Mouse (Mus musculus) kidney, postnatal 10 days (tissue): Measurements from ENCODE around the gene Nlrp6.

Source experiments
- DNase-seq: peaks from one replicate; pipeline ENCODE4 v3.0.0; 2021; ENCODE audit warnings: mixed read lengths

Nlrp6 gene

DNA sequence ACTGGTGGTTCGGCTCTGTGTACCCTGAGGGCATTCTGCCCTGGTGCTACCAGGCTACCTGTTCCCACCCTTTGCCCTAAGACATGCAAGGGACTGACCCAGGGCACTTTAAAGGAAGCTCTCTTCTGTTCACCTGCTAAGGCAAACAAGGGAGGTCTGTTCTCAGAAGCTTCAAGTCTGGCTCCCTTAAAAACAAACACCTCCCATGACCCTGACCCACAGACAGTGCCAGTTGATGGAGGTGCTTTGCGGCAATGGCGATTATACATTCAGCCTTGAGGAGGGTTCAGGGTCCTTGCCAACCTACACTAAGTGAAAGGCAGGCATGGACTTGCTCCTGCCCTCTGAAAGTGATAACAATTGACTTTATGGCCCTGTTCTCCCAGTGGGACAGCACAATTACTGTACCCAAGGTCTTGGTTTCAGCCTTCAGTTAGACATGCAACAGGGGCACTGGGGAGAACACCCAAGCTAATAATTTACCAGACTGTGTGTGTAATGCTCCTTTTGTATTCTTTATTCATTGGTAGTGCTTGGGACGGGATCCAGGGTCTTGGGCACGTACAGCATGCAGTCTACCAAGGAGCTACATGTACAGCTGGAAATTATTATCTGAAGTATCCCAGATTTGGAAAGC, 7.7 kb upstream of the Nlrp6 start:
- no peak for DNase-seq

DNA sequence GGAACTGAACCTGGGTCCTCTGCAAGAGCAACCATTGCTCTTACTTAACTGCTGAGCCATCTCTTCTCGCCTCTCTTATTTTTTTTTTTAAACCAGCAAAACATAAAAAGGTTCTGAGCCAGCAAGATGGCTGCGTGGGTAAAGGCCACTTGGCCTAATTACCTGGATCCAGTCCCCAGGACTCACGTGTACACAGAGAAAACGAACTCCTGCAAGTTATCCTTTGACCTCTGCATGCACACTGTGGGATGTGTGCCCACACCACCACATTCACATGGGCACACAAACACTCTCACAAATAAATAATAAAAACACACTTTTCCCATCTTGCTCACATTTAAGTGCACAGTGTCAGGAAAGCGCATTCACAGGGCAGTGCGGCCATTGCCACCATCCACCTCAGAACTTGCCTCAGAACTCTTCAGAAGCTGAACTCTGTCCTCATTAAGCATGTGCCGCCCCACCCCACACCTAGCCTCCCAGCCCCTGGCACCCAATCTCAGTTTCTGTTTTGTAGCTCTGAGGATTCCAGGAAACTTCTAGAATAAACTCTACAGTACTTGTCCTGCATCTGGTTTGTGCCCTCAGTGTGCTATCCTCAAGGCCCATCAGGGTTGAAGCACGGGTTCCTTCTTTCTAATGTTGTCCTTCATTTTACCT, 6.5 kb upstream of the Nlrp6 start:
- no peak for DNase-seq

DNA sequence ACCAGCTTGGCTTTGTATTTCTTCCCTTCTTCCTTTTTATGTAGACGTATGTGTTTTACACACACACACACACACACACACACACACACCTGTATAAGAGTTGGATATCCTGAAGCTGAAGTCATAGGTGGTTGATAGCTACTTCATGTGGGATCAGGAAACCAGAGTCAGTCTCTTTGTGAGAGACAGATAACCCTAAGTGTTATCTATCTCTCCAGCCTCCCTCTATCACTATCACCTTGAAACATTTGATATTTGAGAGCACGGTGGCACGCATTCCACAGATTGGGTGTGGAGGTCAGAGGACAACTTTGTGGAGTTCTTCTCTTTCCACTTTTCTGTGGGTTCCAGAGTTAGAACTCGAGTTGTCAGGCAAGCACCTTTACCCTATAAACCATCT, 791 bp upstream of the Nlrp6 start:
- no peak for DNase-seq

DNA sequence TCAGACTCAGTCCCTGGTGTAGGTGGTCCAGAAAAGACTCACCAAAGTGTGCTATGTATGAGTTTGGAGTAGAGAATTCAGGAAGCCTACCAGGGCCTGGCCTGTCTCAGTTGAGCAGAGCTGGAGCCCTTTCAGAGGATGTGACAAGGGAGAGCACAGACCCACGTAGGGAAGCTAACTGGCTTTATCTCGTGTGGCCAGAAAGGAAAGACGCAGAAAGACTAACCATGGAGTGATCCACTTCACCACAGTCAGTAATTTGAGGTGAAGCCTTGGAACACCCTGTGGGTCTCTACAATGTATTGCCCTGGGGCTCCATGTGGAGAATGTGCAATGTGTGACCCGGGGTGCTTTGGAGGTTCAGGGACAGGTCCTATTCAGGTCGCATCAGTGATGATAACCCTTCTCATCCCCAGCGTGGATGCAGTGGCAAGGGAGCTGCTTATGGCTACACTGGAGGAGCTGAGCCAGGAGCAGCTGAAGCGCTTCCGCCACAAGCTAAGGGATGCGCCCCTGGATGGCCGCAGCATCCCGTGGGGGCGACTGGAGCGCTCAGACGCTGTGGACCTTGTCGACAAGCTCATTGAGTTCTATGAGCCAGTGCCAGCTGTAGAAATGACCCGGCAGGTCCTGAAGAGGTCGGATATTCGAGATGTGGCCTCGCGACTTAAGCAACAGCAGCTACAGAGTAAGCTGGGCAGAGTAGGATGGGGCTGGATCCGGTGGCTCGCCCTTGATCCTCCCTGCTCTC, 698 bp downstream of the Nlrp6 start:
- DNase-seq, result no peak

DNA sequence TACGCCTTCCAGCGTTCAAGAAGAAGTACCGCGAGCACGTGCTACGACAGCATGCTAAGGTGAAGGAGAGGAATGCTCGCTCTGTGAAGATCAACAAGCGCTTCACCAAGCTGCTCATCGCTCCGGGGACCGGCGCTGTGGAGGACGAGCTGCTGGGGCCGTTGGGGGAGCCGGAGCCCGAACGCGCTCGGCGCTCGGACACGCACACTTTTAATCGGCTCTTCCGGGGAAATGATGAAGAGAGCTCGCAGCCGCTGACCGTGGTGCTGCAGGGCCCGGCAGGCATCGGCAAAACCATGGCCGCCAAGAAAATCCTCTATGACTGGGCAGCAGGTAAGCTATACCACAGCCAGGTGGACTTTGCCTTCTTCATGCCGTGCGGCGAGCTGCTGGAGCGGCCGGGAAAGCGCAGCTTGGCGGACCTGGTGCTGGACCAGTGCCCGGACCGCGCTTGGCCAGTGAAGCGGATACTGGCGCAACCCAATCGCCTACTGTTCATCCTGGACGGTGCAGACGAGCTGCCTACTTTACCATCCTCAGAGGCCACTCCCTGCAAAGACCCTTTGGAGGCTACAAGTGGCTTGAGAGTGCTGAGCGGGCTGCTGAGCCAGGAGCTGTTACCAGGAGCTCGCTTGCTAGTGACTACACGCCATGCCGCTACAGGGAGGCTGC, 1.8 kb downstream of the Nlrp6 start:
- peak; percentile 87 for DNase-seq

DNA sequence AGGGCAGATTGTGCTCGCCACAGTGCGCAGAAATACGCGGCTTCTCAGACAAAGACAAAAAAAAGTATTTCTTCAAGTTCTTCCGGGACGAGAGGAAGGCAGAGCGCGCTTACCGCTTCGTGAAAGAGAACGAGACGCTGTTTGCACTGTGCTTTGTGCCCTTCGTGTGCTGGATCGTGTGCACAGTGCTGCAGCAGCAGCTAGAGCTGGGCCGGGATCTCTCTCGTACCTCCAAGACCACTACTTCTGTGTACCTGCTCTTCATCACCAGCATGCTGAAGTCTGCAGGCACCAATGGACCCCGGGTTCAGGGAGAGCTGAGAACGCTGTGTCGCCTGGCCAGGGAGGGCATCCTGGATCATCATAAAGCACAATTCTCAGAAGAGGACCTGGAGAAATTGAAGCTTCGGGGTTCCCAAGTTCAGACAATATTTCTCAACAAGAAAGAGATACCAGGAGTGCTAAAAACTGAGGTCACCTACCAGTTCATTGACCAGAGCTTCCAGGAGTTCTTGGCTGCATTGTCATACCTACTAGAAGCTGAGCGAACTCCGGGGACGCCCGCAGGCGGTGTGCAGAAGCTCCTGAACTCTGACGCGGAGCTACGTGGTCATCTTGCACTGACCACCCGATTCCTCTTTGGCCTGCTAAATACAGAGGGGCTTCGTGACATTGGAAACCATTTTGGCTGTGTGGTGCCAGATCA, 2.5 kb downstream of the Nlrp6 start:
- no peak for DNase-seq

DNA sequence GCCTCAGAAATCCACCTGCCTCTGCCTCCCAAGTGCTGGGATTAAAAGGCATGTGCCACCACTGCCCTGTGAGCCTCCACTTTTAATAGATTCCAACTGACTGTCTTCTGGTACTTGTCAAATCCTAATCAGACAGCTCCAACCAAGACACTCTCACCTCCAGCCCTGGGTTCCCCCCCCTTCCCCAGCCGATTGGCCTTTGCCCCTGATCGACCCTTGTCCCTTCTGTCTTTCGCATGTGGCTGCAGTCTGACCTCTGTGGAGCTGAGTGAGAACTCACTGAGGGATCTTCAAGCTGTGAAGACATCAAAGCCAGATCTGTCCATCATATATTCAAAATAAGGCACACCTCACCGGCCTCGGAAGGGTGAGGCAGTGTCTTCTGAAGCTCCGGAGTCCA, 6.5 kb downstream of the Nlrp6 start:
- DNase-seq, result no peak

DNA sequence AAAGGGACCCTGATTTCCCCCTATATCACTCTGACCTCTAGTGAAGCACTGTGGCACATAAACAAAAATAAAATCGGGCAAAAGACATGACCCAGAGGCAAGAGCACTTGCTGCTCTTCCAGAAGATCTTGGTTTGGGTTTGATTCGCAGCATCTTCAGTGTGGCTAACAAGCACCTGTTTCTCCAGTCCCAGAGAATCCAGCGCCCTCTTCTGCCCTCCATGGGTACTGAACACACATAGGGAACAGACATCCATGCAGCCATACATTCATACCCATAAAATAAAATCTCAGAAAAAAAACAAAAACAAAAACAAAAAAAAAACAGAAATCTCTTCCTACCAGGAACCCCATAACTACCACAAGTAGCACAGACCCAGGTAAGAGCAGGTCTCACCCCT, 17.7 kb downstream of the Nlrp6 start:
- DNase-seq, result peak; percentile 23

DNA sequence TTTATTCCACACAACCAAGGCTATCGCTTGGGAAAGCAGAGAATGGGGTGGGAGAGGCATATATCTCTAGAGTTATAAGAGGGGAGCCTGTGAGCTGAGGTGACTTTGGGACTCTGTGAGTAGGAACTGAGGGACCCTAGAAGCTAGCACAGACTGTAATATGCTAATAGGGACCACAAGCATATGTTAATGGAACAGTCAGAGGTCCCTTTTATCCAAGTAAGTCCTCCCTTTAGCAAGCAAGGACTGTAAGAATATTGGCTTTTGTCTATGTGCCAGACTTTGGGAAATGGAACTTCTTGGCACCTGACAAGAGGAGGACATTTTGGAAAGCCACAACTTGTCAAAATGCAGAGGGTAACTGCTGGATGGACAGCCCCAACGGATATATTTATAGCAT, 18.2 kb downstream of the Nlrp6 start:
- no peak for DNase-seq

DNA sequence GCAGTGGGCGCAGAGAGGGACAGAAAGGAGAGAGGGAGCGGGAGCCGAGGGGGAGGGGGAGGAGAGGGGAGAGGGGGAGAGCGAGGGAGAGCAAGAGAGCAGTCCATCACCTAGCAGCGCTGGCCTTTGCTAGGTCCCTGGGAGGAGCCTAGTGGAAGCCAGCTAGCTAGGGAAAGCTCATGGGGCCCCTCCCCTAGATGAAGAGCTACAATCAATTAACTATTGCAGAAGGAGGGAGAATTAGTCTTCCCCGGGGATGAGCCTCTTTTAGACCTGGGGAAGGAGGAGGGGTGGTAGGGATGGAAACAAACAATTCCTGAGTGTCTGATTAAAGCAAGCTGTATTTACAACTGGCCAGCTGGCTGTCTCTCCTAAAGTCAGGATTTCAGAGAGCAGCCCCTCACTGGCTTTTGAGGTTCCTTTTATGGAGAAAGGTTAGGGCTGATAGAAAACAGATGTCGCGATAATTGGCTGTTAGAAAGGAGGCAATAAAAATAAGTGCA, 19.0 kb downstream of the Nlrp6 start:
- DNase-seq, result peak; percentile 58

DNA sequence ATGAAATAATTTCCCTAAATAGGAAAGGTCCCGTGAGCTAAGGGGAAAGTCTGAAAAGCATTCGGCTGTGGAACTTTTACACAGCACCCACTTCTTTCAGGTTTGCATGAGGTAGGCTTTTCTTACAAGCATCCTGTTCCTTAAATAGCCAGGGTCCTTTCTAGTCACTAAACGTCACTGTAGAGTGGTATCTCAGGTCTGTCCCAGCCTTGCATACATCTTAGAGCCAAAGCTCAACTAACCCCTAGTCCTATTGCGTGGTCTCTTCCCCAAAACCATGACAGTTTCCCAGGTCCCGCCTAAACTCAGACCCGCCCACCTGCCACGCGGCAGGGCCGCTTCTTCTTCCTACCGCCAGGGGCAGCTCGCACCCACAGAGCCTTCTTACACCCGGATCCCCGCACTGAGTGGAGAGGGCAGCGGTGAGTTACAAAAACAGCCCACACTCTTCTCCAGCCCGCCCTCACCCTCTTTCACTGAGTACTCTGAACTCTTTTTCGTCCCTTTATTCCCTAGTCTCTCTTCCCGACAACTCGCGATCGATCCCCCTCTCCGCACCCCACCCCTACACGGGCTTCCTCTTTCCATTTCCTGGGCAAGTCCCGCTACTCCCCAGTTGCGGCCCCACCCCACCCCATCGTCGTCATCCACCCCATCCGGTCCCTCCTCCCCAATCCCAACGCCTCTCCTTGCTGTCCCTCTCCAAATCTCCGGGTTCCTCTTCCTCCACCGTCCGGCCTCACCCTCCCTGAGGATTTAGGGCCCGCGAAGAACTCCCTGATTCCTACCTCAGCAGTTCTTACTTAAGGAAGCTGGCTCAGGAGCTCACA, 20.7 kb downstream of the Nlrp6 start, which contains the start of gene Pgghg:
Gene Pgghg (plus strand): TSS at position 170 of the 830 bp plus-strand sequence.
- DNase-seq, result peak; percentile 93

DNA sequence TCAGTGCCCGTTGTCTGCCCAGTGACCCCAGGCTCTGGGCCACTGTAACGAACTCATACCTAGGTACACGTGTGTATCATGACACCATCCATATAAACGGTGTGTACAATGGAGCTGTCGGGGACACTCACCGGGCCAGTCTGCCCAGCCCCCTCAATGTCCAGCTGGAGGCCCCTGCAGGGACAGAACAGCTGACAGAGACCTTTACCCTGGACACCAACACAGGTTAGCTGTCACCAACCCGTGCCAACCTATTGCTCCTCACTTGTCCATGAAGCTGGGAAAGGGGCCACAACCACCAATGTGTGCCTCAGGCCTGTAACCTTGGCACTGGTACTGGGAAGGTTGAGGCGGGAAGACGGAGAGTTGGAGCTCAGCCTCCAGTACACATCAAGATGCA, 21.6 kb downstream of the Nlrp6 start:
- peak; percentile 40 for DNase-seq

DNA sequence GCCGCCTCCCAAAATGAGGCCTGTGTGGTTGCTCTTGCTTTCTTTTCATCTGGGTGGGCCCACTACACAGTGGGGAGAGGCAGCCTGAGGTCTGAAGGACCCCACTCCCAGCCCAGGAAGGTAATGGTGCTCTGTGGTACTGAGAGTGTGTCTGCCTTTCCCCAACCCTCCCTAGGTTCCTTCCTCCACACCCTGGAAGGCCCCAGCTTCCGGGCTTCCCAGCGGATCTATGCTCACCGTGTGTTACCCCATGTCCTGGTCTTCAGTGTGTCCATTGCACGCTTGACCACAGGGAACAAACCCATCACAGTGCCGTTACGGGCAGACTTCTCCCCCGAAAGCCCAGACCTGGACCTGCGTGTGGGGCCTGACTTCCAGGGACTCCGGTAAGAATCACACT, 22.1 kb downstream of the Nlrp6 start:
- DNase-seq, result no peak

DNA sequence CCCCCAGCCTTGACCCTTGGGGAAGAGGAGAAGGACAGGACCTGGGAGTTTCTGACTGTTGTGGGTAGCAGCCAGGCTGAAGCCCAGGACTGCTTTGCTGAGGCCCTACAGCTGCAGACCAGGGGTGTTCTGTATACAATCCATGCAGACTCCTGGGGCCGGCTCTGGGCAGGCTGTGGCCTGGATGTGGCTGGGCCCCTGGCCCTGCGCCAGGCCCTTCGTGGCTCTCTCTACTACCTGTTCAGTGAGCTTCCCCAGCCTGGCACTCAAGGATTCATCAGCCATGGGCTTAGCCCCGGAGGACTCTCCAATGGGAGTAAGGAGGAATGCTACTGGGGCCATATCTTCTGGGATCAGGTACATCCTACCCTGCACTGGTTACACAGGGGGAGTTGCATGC, 22.7 kb downstream of the Nlrp6 start:
- DNase-seq, result no peak

DNA sequence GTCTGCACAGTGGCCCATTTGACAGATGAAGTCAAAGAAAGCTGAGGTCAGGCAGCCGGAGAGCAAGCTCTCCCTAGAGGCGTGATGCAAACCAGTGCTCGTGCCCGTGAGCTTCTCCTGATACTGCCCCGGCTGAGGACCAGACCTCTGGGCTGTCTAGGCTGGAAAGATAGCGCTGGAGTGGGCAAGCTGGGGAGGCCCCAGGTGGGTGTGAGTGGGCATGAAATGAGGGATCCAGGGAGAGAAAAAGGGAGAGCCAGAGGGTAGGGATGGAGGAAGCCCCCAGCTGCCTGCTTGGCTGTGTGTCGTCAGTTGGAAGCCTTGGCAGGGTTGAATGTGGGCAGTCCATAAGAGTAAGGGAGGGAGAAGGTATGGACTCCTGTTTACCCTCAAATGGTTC, 23.5 kb downstream of the Nlrp6 start:
- DNase-seq, result no peak

DNA sequence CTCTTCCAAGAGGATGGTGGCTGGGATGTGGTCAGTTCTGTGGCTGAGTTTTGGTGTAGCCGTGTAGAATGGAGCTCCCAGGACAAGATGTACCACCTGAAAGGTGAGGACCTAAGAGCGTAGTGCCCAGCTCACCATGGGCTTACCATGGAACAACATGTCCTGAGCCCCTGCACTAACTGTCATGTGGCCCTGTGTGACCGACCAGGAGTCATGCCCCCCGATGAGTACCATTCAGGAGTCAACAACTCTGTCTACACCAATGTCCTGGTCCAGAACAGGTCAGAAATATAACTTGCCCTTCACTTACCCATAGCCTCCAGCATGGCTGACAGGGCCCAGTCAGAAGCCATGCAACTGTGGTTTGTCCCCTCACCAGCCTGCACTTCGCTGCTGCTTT, 24.5 kb downstream of the Nlrp6 start:
- no peak for DNase-seq

DNA sequence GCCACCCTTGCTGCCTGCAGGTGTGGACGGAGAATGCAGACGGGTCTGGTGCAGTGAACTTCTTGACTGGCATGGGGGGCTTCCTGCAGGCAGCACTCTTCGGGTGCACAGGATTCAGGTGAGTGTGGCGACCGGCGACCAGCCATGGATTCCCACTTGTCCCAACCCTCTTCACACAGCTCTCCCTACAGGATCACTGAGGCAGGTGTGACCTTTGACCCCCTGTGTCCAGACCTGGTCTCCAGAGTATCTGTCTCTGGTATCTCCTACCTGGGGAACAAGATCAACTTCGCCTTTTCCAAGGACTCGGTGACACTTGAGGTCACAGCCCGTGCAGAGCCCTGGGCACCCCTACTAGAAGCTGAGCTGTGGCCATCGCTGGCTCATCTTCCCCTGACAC, 25.6 kb downstream of the Nlrp6 start:
- no peak for DNase-seq

DNA sequence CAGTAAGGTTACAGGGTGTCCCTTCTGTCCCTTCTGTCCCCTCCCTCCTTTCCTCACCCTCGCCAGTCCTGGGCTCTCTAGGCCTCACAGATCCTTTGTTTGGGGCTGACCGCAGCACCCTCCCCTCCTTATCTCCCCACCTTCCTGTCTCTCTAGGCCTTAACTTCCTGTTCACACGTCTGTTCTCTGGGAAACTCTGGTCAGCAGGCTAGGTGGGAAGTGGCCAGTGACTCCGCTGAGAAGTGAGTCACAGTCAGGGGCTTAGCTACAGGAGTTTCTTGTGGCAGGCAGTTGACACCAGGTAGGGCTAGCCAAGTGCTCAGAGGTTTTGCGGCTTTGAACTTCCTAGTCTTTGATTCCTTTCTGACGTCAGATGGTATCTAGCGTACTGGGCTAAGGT, 26.3 kb downstream of the Nlrp6 start:
- no peak for DNase-seq

DNA sequence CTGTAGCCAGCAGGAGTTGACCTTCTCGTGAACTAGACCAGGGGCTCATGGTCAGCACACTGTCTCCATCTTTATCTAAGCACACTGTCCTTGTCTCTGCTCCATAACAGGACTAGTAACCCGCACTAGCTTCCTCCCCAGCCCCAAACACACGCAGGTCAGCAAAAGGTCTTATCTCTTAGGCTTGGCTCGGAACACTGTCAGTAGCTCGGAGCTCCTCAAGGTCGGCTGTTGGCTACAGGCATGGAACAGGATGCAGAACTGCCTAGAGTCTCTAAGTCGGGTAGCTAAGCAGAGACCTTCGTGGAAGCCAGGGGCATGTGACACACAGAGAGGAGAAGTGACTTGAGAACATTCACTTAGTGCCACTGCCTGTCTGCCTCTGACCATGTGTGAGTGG, 27.5 kb downstream of the Nlrp6 start:
- DNase-seq, result no peak

DNA sequence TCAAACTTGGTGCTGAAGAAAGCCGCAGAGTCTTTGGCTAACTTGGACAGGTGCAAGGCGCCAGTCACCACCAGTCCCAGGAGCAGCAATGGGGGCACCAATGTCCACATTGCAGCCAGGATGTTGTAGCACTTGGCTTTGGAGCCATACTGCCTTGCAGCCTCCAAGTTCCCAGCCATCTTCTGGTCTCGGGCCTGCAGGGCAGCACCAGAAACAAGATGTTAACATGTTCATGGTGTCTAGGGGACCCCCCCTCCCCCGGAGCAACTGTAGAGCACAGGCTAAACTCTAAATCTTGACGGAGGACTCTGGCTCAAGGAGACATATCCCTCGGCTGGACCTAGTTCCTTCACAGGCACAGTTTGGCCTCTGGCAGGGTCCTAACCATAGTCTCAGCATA, 28.6 kb downstream of the Nlrp6 start:
- no peak for DNase-seq

DNA sequence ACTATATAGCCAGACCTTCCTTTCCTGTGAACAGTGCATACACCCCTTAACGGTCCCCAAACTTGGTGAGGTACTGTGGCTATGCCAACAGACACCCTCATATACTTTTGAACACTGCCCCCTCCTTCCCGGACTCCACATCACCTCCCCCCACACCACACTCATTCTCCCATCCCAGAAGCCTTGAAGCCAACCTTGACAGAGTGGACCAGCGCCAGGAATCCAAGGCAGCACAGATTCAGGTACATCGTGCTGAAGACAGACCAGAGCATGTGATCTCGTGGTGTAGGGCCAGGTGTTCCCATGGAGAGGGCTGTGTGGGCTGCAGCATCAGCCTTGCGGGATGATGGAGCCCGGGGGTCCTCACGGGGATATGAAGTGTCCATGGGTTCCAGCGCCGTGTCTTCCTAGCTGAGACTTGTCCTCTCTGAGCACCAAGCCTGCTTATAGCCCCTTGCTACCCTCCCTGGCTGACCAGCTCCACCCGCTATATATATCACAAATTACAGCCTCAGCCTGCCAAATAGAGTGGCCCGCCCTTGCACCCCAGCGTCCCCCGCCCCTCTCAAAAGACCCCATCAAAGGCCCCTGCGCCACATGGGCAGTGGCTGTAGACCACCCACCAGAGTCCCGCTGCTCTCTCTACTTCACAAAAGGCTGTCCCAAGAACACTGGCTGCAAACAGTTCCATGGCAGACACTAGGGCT, 29.3 kb downstream of the Nlrp6 start, which contains the start of gene Ifitm5:
Gene Ifitm5 (minus strand): TSS at position 468 of the 707 bp plus-strand sequence.
- DNase-seq, result no peak
